Mouse (Mus musculus) embryo, embryonic 11.5 days (tissue): Measurements from ENCODE around the gene 1700029F12Rik.

Source experiments
- DNase-seq: peaks from one replicate; pipeline ENCODE4 v3.0.0-alpha.2; 2012; ENCODE audit warnings: low read depth, low spot score

The 1700029F12Rik gene

DNA sequence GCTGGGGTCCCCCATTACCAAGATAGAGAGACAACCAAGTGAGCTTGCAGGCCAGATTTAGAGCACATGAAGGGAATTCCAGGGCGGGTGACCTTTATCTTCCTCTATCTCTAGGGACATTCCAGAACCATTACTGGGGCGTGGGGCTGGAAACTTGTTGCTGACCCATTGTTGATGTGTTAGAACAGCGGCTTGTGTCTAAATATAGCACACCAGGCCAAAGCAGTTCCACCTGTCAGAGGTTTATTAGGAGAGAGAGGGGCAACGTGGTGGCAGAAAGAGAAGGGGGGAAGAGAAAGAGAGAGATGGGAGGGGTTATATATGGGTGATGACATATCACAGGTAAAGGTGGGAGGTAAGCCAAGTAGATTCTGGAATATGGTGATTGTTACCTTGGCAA, 12.3 kb downstream of the 1700029F12Rik start:
- no peak for DNase-seq

DNA sequence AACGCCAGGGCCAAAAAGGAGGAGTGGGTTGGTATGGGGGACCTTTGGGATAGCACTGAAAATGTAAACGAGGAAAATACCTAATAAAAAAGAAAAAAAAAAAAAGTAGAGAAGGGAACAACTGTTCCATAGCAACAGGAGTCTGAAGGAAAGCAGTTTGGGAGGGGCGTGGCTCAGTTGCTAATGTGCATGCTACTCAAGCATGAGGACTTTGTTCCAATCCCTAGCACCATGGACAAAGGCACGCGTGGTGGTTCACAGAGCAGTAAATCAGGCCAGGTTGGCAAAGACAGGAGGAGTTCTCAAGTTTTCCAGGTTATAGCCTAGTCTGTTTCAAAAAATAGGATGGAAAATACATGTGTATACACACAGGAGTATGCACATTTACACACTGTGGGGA, 14.0 kb downstream of the 1700029F12Rik start:
- DNase-seq: no peak

DNA sequence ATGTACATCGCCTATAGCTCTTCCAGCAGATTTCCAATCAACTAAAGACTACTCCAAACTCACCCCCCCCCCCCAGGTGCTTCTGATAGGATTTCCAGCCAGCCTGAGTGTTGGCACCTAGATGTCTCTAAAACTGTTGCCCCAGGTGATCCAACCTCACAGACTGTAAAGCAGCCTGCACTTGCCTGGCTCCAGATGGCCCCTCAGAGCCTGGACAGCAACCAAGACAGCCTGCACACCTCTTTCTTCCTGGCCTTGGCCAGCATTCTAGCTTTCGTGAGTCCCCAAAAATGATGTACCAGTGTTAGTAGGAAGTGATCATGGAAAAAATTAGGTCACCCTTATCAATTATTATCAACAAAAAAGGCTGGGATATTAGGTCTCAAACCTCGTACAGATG, 16.5 kb downstream of the 1700029F12Rik start:
- DNase-seq: no peak

DNA sequence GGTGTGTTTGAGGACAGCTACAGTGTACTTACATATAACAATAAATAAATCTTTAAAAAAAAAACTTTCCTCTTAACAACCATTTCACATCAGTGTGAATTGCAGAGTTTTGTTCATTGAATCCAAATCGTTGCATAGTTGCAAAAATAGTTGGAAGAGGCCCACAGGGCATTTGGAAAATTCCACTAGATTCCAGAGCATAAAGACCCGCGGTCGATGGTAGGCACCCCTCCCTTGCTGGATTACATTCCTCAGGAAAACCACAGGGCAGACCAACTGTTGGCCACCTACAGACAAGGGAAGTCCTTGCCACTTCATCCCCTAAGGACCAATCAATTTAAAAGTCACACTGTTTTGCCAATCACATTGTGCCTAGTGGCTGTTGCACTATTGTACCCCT, 19.8 kb downstream of the 1700029F12Rik start:
- no peak for DNase-seq

DNA sequence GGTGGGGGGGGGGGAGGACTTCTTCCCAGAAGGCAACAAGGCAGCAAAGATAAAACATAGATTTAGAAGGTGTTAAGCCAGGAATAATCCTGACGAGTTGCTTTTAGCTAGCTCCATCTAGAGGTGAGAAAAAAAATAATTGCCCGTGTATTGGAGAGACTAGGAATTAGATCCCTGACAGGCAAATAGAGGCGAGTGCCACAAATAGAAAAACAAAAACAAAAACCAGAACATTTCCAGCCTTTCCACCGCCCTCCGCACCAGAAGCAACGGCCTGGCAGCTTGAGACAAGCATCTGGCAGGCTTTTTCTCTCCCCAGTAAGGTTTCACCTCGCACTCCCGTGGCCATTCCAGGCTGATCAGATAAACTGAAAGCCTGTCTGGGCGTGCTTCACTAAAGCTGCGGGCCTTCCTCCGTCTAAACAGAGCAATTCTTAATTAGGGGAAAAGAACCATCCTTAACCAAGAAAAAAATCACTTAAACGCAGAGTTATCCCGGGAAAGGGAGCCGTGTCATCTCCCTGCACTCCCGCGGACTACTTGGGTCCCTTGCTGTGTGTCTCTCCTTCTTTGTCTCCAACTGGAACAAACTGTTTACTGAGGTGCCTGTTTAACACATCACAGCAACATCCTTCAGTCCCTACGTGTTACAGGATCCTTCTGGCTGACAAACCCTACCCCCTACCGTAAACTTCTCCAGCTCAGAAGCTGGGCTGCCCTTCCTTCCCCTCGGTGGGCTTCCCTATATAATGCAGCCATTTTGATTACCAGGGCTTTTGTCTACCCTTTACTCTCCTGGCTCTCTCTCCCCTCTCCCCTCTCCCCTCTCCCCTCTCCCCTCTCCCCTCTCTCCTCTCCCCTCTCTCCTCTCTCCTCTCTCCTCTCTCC, 25.7 kb downstream of the 1700029F12Rik start:
- DNase-seq: peak; percentile 37

DNA sequence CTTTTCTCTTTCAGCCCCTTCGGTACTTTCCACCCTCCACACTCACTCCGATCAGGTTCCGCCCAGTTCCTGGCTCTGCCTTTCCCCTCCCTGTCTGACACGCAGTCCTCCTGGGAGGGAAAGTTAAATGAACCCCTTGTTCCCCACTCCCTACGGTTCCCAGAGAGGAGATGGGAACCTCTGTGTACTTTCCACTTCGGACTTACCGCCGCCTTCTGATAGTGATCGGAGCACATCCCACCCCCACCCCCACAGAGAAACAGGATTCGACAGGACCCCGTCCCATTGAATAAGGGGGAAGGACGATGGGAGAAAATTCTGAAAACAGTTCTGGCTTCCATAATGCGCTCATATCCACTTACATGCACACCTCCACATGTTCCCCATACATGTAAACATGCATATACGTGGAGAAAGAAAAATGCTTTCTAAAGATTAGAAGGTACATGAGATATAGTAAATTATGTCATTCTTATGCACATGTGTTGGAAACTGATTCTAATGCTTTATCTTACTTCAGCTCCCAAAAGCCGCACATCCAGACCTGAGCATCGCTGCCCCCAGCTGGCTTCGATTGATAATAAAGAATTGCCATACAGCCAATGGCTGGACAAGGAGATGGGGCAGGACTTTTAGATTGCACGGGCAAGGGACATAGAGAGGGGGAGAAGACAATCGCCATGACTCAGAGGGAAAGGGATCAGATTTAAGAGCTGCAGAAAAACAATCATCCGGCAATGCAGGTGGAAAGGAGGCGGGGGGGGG, 26.5 kb downstream of the 1700029F12Rik start:
- peak; percentile 31 for DNase-seq

DNA sequence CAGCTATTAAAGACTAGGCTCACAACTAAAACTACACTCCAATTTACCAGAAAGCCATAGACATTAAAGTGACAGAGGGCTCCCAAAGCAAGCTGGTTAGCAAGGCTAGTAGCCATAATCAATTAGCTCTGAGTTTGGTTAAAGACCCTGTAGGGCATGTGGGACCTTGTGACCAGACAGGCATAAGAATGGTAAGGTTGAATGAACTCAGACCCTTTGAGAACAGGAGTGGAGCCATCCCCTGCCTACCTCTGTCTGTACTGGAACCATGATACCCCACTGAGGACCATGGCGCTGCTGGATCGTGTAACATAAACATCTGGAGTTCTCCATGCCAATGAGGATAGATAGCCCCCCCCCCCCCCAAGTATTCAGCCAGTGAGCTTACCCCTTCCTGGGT, 27.4 kb downstream of the 1700029F12Rik start:
- DNase-seq: no peak

DNA sequence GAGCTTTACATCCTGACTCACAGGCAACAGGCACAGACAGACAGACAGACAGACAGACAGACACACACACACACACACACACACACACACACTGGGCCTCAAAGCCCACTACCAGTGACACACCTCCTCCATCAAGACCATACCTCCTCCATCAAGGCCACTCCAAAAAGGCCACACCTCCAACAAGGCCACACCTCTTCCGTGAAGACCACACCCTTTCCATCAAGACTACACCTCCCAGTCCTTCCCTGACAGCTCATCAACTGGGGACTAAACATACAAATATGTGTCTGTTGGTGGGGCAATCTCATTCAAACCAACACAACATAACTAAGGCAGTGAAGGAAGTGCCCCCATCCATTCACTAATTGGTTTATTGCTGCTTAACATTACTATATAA, 37.1 kb downstream of the 1700029F12Rik start:
- DNase-seq: no peak

DNA sequence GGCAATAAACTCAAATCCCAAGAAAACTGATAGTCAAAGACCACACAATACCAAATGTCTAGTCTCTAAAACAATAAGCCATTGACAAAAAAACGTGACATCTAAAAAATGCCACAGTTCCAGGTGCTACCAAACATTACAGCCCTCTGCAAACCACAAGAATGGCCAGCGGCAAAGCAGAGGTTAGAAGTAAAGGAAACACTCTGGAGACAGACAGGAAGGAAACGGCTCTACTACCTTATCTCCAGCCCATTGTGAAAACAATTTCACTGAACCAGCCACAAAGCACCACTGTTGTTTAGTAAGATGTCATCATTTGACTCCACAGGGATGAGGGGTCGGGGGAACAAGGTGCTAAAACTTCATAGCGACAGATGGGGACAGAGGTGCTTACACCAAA, 38.9 kb downstream of the 1700029F12Rik start:
- DNase-seq: no peak

DNA sequence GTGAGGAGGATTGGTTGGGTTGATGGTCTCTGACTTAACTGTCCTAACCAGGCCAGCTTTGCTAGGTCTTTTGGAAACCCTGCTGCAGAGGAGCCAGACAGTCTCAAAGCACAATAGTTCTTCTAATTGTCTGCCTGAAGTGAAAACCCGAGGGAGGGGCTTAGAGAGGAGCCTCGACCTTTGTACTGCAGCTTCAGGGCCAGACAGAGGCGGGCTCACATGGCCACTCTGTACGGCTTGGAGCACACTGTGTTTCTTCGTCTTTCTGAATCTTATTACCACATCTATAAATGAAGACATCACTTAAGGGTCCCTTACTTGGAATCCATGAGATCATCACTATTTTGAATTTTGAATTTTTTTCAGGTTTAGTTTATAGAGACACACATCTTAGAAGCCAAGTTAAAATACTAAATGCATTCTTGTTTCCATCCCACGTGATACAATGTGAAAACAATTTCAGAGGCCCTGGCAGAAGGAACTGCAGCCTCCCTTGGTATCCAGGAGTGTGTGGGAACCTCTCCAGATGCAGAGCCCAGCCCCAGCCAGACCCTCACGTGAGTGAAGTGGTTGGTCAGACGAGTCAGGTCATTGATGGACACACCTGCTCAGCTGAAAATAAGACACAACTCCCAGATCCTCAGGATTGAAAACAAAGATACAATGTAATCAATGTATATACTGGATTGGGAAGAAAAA, 40.7 kb downstream of the 1700029F12Rik start:
- DNase-seq: no peak

DNA sequence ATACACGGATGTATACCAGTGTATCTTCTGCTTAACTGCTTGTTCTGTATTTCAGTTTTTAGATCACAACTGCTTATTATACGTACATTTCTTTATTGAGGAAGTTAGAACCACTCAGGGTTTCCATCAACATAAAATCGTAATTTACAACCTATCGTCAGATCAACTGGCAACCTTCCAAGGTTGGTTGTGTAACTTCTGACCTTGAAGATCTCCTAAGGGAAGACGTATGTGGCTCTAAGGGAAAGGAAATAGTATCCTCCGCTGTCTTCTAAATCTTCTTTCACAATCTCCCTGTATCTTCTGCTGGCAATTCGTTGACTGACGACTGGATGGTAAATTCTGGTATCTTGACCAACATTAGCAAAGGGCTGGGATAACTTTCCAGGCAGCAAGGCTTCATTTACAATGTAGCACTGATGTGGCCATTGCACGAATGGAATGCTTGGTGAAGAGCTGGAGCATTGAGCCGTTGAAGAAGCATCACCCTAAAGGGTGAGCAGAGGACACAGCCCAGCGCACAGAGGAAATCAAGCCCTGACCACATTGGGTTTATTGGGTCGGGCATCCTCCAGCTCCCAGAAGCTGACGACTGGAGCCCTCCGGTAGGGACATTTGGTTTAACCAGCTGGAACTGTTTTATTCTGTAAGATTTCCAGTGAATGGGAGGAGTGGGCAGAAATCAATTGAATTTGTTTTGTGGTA, 43.4 kb downstream of the 1700029F12Rik start:
- no peak for DNase-seq

DNA sequence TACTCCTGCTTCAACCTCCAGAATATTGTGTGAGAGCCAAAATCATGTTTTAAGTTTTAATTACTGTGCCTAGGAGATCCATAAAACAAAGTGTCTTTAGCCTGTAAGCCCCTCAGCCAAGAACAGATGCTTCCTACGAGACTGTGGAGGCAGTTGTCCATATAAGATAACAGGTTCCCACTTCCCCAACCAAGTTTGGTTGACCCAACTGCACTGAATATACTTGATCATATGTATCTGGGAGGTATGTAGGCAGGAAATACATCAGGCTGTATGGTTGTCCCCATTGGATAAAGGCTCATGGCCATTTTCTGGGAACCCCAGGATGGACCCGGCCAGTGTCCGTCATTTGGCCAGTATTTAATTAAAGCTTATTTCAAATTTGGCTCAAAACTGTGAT, 44.1 kb downstream of the 1700029F12Rik start:
- DNase-seq: no peak

DNA sequence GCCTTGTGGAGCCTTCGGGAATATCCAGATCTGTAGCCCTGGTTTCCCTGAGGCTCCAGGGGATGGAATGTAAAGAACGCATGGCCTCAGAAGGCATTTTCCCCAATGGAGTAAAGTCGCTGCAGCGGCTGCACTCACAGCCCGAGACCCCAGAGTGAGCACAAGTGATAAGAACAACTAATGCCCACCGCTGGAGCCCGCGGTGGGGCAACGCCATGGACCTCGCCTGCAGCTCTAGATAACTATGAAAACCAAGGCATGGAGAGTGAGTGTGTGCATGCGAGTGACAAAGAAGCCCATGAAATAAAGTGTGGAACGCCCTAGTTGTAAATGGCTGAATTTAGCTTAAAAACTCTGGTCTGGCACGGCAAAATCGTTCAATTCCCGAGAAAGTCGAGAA, 45.0 kb downstream of the 1700029F12Rik start:
- DNase-seq: no peak

DNA sequence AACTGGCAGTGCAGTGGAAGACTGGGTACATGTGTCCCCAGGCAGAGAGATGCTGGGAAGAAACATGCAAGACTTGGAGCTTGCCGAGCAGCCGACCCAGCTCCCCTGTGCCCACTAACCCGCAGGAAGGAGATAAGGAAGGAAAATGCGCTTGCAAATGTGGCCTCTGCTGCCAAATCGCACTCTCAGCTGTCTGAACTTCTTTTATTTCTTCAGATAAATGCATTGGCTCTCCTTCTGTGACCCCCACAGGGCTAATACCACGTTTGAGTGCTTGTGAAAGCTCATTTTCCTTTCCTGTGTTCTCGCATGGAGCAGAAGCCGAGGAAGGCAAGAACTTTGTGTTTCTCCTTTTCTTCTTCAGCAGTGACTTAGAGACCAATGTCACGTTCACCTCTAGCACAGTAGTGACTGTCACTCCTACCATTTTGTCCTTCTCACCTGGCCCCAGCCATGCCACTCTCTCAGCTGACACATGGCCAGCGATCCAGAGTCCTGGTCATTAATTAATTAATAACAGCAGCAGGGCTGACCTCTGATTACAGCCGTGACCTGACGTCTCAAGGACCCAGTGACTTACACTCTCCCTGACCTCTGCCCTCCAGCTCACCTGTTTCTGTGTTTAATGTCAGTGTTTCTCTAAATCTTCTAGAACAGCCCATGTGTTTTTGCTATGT, 48.4 kb downstream of the 1700029F12Rik start:
- DNase-seq: no peak

DNA sequence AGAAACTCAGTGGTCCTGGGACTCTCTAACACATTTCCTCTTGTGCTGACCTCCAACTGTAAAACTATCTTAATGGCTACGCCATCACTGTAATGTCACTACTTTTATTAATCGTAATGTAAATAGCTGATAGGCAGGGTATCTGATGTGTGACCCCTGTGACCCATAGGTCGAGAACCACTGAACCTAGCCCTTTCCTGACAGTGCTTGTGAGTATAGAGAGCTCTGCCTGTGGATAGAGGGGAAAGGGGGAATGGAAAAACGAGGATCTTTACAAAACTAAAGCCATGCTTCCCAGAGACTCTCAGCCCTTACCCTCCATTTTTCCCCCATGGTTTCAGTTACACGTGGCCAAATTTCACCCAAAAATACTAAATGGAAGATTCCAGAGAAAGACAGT, 49.5 kb downstream of the 1700029F12Rik start:
- no peak for DNase-seq

DNA sequence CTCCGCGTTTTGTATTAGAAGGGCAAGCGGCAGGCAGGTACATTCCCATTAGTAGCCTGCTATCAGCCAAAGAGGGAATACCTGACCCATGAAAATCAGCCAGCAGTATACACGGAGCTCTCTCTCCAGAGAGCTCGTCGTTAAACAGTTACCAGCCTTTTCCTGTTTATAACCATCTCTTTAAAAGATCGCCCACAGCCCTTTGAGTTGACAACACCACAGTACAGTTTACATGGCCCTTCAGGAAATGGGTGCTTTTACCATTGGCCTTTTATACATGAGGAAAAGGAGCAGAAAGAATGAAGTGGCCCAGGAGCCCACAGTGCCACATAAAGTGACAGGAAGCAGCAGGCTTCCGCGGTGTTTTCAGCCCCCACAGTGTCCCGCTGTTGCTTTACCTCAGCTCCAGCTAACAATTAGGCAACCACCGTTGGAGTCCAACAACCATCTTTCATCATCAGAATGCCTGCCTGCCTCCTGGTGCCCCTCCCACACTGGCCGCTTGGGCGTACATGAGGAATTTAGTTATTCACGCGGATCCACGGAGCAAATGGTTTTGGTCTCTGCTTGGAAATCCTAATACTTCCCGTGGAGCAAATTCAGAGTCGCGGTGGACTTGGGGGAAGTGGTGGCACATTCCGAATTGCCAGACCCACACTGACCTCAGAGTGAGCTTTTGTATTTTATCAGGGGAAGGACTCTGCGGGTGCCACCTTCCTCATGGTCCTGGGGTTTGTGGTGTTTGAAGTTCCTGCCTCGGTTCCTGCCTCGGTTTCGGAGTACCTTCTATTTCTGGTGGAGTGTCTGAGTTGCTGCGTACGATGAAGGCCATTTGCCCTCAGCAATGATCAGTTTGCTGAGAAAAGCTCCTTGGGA, 50.7 kb downstream of the 1700029F12Rik start:
- DNase-seq: no peak

DNA sequence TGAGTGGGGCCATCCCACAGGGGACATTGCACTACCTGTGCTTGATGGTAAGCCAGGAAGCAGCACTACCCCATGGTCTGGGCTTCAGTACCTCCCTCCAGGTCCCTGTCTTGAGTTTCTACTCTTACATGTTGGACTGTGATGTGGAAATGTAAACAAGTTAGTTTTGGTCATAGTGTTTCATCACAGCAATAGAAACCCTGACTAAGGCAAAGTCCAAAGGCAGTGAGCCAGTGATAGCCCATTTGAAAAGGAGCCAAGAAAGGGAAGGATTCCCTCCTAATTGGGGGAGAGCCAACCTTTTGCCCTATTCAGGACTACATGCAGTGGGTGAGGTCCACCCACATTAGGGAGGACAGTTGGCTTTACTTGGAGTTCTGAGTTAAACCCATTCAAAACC, 53.6 kb downstream of the 1700029F12Rik start:
- no peak for DNase-seq

DNA sequence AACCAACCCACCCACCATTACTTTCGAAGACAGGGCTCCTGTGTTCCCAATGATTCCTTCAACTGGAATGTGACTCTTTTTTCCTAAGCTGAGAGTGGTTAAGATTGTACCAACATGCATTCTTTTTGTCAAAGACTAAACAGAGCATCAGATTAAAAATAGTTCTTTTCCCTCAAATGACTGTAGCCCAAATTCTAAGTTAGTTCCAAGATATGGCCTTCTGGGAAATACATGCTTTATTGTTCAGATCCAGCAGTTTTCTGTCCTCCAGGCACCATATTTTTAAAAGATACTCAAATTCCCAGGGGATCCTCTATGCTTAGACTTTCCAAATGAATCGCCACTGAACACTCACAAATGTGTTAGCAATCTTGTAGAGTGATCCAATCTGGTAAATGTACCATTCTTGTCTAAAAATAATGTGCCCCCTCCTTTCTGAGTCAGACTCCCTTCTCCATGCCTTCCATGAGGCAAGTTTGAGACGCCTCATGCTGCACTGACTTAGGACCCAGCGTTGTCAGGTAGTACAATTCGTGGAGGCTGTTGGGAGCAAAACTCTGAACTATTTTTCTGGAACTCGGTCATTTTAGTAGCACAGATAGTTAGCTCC, 57.1 kb downstream of the 1700029F12Rik start:
- no peak for DNase-seq

DNA sequence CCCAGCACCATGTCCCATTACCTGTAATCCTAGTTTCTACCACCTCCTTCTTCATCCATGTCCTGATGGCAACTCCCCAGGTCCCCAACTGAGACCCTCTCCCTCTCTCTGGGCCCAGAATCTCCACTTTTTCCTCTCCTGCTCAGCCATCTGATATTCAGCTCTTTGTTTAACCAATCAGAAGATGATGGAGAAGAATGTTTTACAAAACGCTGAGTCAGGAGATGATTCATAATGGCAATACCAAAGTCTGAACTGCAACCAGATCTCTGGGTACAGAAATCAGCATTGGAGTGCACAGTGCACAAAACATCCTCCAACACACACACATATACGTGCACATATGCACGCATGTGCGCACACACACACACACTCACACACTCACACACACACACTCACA, 60.8 kb downstream of the 1700029F12Rik start:
- DNase-seq: no peak
